Mouse (Mus musculus) limb, embryonic 15.5 days (tissue): ENCODE results near the gene Dph1. TPM values are rescaled to one million over a fixed set of nuclear protein-coding genes. Genes with fewer than 3 reads are reported as not detected.
A peak's percentile ranks its signal among the peaks of the same experiment; 100 is the strongest.

Experiments
- ATAC-seq: fragments of 200-750 bp; cut with Nextera tagmentation; 2 replicates; pipeline ENCODE4 v1.8.0; 2017; ENCODE audit warnings: low read depth, moderate TSS enrichment; ENCODE audit not compliant: insufficient number of reproducible peaks, low FRiP score, low TSS enrichment
- H3K27ac ChIP-seq: fragments of 300-500 bp; sonication (generic); 2 replicates; pipeline ENCODE4 v1.5.1; 2015; ENCODE audit warnings: moderate library complexity, mild to moderate bottlenecking, inconsistent platforms
- H3K27me3 ChIP-seq: fragments of 300-500 bp; sonication (generic); 2 replicates; pipeline ENCODE4 v1.6.1; 2015; ENCODE audit warnings: inconsistent platforms
- H3K36me3 ChIP-seq: fragments of 300-500 bp; sonication (generic); 2 replicates; pipeline ENCODE4 v1.6.1; 2015; ENCODE audit warnings: inconsistent platforms
- H3K4me1 ChIP-seq: fragments of 300-500 bp; sonication (generic); 2 replicates; pipeline ENCODE4 v1.6.1; 2015; ENCODE audit warnings: inconsistent platforms
- H3K4me2 ChIP-seq: fragments of 300-500 bp; sonication (generic); 2 replicates; pipeline ENCODE4 v1.6.1; 2015; ENCODE audit warnings: mild to moderate bottlenecking, inconsistent platforms
- H3K4me3 ChIP-seq: fragments of 300-500 bp; sonication (generic); 2 replicates; pipeline ENCODE4 v1.5.1; 2015; ENCODE audit warnings: mild to moderate bottlenecking, inconsistent platforms
- H3K9ac ChIP-seq: fragments of 300-500 bp; sonication (generic); 2 replicates; pipeline ENCODE4 v1.6.1; 2015; ENCODE audit warnings: inconsistent platforms
- H3K9me3 ChIP-seq: fragments of 300-500 bp; sonication (generic); 2 replicates; pipeline ENCODE4 v1.6.1; 2016; ENCODE audit warnings: inconsistent platforms
- WGBS: fragments of 180-500 bp; shearing (Covaris S2); methylation state at CpG from one replicate; pipeline ENCODE4 v1.1.7; 2015; 5-methylcytosine and 5-hydroxymethylcytosine counted together
- polyA plus RNA-seq: library from polyadenylated mRNA; unstranded; fragments of >200 nt; fragmentation: Nextera tagmentation; extraction: Ambion mirVana; gene quantifications from 2 replicates; pipeline ENCODE4 v1.2.1, GENCODE M21; 2015

Gene Dph1
- polyA plus RNA-seq, 1 experiment from 2014 or later = 21.1 TPM

- Histone ChIP-seq H3K9ac (0 out of 2 replicates have a peak overlapping the region, but pooled peaks have one; percentile 14), H3K4me1 (peaks cover 72% of the 10 kb centered on the region), H3K27ac (peak overlapping the region; percentile 14), H3K4me2 (no peak overlapping the region), H3K4me3 (no peak overlapping the region), H3K9me3 (no peaks in the 10 kb centered on the region), H3K27me3 (peaks cover 45% of the 10 kb centered on the region), H3K36me3 (peaks cover 64% of the 10 kb centered on the region)
- ATAC-seq = no peak
- 73% methylated on average over 6 of the region's 6 CpGs for WGBS
These were observed 27.7 kb downstream of the Dph1 start for GRCm38 (mm10) chr11:75163379-75163778.

DNA sequence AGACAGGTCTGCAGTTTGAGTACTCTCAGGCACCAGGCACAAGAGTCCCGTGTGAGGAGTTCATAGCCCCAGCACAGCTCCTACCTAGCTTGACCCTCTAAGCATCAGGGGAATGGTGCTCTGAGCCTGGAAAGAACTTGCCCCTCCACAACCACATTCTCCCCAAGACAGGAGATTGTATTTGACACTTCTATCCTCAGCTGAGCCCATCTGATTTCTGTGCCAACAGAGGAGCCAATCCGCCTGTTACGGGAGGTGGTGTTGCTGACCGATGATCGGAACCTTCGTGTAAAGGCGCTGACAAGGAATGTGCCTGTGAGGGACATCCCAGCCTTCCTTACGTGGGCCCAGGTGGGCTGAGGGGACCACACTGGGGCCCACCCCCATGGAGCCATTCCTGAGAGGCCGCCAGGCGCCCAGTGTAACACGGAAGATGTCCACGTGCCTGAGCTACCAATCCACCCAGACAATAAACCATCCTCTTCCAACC lies 28.4 kb downstream of the Dph1 start:
- H3K27me3 ChIP-seq = peaks cover 41% of the 10 kb centered on the region

DNA sequence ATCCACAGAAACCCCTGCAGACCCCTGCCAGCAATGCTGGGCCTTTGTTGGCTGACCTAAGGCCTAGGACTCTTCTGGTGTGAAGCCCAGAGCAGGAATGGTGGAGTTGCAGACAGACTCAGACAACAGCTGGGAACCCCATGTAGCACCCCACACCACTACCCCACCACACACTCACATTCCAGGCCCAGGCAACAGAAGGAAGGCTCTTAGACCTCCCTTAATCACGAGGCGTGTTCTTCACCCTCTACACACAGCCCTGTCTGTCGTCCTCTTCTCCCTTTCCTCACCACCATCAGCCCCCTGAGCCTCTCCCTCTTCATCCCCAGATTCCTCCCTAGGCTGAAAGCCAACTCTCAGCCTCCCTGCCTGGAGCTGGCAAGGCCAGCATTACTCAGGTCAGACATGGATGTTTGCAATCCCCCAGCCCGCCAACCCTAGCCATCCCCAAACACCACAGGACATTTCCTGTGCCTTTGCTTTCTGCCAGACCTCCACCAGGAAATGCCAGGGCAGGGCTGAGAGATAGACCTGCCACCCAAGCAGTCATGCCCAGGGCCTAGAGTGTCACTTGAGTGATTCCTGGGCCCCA lies 29.5 kb downstream of the Dph1 start:
- Histone ChIP-seq H3K9me3 (no peaks in the 10 kb centered on the region), H3K4me2 (no peak overlapping the region), H3K4me3 (no peak overlapping the region), H3K36me3 (peaks cover 64% of the 10 kb centered on the region), H3K4me1 (peaks cover 68% of the 10 kb centered on the region), H3K27ac (peak overlapping the region; percentile 33), H3K27me3 (peaks cover 30% of the 10 kb centered on the region), H3K9ac (0 out of 2 replicates have a peak overlapping the region, but pooled peaks have one; percentile 0)
- no peak for ATAC-seq
- WGBS = 59% methylated on average over 4 of the region's 4 CpGs

More for the DNA sequence above, 28.4 kb downstream of the Dph1 start:
- H3K4me3 ChIP-seq = no peak overlapping the region
- H3K9ac ChIP-seq = 0 out of 2 replicates have a peak overlapping the region, but pooled peaks have one; percentile 14
- WGBS = 86% methylated on average over 12 of the region's 12 CpGs
- peak overlapping the region; percentile 33; the same call in 1 of the 2 replicates for H3K27ac ChIP-seq
- peaks cover 69% of the 10 kb centered on the region for H3K4me1 ChIP-seq
- H3K9me3 ChIP-seq = no peaks in the 10 kb centered on the region
- H3K4me2 ChIP-seq = no peak overlapping the region
- H3K36me3 ChIP-seq = peaks cover 64% of the 10 kb centered on the region
- ATAC-seq = no peak

GRCm38 (mm10) chr11:75160954-75161353 lies 30.1 kb downstream of the Dph1 start:
- H3K4me1 ChIP-seq = peaks cover 67% of the 10 kb centered on the region
- no peak for ATAC-seq
- H3K27me3 ChIP-seq = peaks cover 24% of the 10 kb centered on the region
- H3K9me3 ChIP-seq = no peaks in the 10 kb centered on the region
- peaks cover 59% of the 10 kb centered on the region for H3K36me3 ChIP-seq
- H3K4me2 ChIP-seq = no peak overlapping the region
- WGBS = 76% methylated on average over 7 of the region's 7 CpGs
- no peak overlapping the region for H3K4me3 ChIP-seq
- peak overlapping the region; percentile 33 for H3K27ac ChIP-seq
- 0 out of 2 replicates have a peak overlapping the region, but pooled peaks have one; percentile 0 for H3K9ac ChIP-seq

DNA sequence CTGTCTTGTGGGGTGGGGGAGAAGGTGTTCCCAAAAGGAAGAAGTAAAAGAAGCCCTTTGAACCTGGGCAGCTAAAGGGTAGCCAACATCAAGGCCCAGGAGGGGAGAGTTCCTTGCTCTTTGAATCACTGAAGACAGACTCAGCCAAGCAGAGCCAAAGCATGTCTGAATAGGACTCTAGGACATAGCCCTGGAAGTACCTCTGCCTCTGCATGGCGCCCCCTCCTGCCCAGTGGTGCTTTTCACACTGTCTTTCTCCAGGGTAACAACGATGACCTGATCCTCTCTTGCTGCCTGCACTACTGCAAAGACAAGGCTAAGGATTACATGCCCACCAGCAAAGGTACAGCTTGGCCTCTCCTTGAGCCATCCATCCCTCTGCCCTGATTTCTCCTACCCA lies 31.5 kb downstream of the Dph1 start:
- Histone ChIP-seq H3K9ac (no peak overlapping the region), H3K27me3 (peaks cover 10% of the 10 kb centered on the region; the same call in 1 of the 2 replicates), H3K36me3 (peaks cover 55% of the 10 kb centered on the region), H3K4me1 (peaks cover 55% of the 10 kb centered on the region), H3K4me3 (no peak overlapping the region), H3K27ac (peak overlapping the region; percentile 14; the same call in 1 of the 2 replicates), H3K9me3 (no peaks in the 10 kb centered on the region), H3K4me2 (no peak overlapping the region)
- 76% methylated on average over 2 of the region's 2 CpGs for WGBS
- no peak for ATAC-seq

GRCm38 (mm10) chr11:75158432-75158831 lies 32.6 kb downstream of the Dph1 start:
- Histone ChIP-seq H3K27me3 (peaks cover 5% of the 10 kb centered on the region; the same call in 1 of the 2 replicates), H3K9ac (no peak overlapping the region), H3K9me3 (no peaks in the 10 kb centered on the region), H3K4me1 (peaks cover 50% of the 10 kb centered on the region), H3K36me3 (peaks cover 45% of the 10 kb centered on the region), H3K4me3 (no peak overlapping the region), H3K27ac (peak overlapping the region; percentile 59; the same call in 1 of the 2 replicates), H3K4me2 (no peak overlapping the region)
- ATAC-seq = no peak
- 86% methylated on average over 14 of the region's 14 CpGs for WGBS

DNA sequence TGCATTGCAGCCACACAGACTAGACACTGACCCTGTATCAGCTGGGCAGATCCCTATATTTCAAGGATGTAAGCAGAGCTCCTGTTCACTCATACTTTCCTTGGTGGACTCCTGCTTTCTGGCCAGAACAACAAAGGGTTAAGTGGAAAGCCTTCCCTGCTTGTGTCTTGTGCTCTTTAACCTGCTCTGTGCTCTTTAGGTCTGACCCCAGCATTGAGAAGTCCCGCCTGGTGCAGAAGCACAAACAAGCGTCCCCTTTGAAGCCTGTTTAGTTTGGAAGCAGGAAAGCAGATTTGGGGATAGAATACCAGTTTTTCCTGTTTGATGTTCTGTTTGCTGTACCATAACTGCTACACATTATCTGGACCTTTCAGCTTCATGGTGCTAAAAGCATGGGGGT lies 33.1 kb downstream of the Dph1 start:
- H3K36me3 ChIP-seq = peaks cover 41% of the 10 kb centered on the region
- 32% methylated on average over 2 of the region's 2 CpGs for WGBS
- H3K4me3 ChIP-seq = no peak overlapping the region
- H3K4me1 ChIP-seq = peaks cover 48% of the 10 kb centered on the region
- ATAC-seq = no peak
- no peak overlapping the region for H3K9ac ChIP-seq
- H3K27me3 ChIP-seq = 0 out of 2 replicates have a peak, but pooled peaks cover under 1% of the 10 kb centered on the region
- 0 out of 2 replicates have a peak overlapping the region, but pooled peaks have one; percentile 33 for H3K27ac ChIP-seq
- H3K4me2 ChIP-seq = no peak overlapping the region
- no peaks in the 10 kb centered on the region for H3K9me3 ChIP-seq

DNA sequence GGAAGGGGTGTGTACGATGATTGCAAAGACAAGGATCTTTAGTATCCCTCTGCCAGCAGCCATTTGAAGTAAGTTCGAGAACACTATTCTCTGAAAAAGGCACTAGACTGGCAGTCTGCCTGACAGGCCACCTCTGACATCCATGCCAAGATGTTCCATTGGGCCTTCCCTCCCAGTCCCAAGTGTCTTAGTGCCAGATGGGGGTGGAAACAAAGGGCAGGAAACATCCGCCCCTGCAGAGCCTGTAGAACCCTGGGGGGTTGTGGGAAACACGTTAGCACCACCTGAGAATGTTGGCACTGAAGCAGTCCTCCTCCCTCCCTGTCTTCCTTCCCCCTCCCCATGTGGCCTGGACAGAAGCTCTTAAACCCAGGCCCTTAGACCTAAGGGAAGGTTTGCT lies 34.0 kb downstream of the Dph1 start:
- WGBS = 25% methylated on average over 4 of the region's 4 CpGs
- ATAC-seq = no peak
- Histone ChIP-seq H3K9ac (no peak overlapping the region), H3K4me1 (peaks cover 42% of the 10 kb centered on the region), H3K4me2 (no peak overlapping the region), H3K27ac (peak overlapping the region; percentile 33; the same call in 1 of the 2 replicates), H3K27me3 (no peaks in the 10 kb centered on the region), H3K36me3 (peaks cover 32% of the 10 kb centered on the region), H3K9me3 (no peaks in the 10 kb centered on the region), H3K4me3 (no peak overlapping the region)

GRCm38 (mm10) chr11:75156416-75156815 lies 34.6 kb downstream of the Dph1 start:
- ATAC-seq = no peak
- Histone ChIP-seq H3K9ac (no peak overlapping the region), H3K27me3 (no peaks in the 10 kb centered on the region), H3K4me2 (no peak overlapping the region), H3K4me3 (no peak overlapping the region), H3K36me3 (peaks cover 28% of the 10 kb centered on the region), H3K27ac (peak overlapping the region; percentile 50; the same call in 1 of the 2 replicates), H3K9me3 (no peaks in the 10 kb centered on the region), H3K4me1 (peaks cover 37% of the 10 kb centered on the region)
- WGBS = 36% methylated on average over 5 of the region's 5 CpGs

DNA sequence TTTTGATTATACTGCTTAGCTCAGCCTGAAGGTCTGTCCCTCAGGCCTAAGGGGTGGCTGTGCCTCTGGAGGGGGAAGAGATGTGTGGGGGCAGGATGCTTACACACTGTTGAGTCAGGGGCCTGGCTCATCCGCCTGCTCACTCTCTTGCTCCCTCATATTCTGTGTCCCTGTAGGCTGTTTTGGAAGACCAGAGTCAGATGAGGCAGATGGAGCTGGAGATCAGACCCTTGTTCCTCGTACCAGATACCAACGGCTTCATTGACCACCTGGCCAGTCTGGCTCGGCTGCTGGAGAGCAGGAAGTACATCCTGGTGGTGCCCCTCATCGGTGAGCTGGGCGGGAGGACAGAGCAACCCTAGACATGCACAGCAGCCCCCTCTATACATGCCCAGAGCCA lies 35.1 kb downstream of the Dph1 start:
- H3K27ac ChIP-seq = peak overlapping the region; percentile 50
- peaks cover 25% of the 10 kb centered on the region for H3K36me3 ChIP-seq
- no peaks in the 10 kb centered on the region for H3K9me3 ChIP-seq
- no peaks in the 10 kb centered on the region for H3K27me3 ChIP-seq
- no peak for ATAC-seq
- WGBS = 41% methylated on average over 6 of the region's 6 CpGs
- H3K4me3 ChIP-seq = no peak overlapping the region
- peaks cover 34% of the 10 kb centered on the region for H3K4me1 ChIP-seq
- no peak overlapping the region for H3K9ac ChIP-seq
- H3K4me2 ChIP-seq = no peak overlapping the region

DNA sequence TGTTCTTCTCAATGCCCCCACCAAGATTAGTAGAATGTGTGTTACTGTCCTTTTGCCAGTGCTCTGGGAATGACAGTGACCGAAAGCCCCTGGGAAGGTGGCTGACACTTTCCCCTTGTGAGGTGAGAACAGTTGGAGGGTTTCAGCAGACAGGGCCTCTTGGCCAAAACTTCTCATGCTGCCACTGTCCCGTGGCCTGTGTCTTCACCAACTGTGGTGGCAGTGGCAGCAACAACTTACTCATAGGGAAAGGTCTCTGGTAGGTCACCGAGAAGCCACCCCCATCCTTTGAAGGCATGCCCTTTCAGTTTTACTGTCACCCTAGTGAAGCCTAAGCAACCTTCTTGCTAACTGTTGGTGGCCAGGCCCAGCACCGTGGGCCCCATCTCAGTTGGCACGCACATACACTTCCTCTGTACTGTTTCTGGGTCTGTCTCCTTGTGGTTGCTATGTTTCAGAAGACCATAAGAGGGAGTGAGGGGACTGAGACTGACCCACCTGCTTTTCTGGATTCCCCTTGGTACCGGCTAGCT lies 36.9 kb downstream of the Dph1 start:
- H3K9me3 ChIP-seq = no peaks in the 10 kb centered on the region
- no peak for ATAC-seq
- H3K4me2 ChIP-seq = no peak overlapping the region
- no peak overlapping the region for H3K9ac ChIP-seq
- no peak overlapping the region for H3K27ac ChIP-seq
- no peak overlapping the region for H3K4me3 ChIP-seq
- peaks cover 22% of the 10 kb centered on the region for H3K36me3 ChIP-seq
- peaks cover 31% of the 10 kb centered on the region for H3K4me1 ChIP-seq
- 60% methylated on average over 6 of the region's 6 CpGs for WGBS
- no peaks in the 10 kb centered on the region for H3K27me3 ChIP-seq
